Mouse (Mus musculus) forebrain, embryonic 10.5 days (tissue): ENCODE measurements at regions not wholly inside any gene's neighbourhood (a gene's known extent, or its start where the extent isn't known, plus 50 kb on each side); places are given as distances from the start of the nearest gene placed in this dataset.

Experiments
- DNase-seq: peaks from one replicate; pipeline ENCODE4 v3.0.0-alpha.2; 2017; ENCODE audit warnings: low spot score; ENCODE audit errors: extremely low spot score
- H3K27ac ChIP-seq: fragments of 300-500 bp; sonication (generic); 2 replicates; pipeline ENCODE4 v1.5.1; 2016; ENCODE audit warnings: mild to moderate bottlenecking
- H3K27me3 ChIP-seq: fragments of 300-500 bp; sonication (generic); 2 replicates; pipeline ENCODE4 v1.6.1; 2016; ENCODE audit warnings: mild to moderate bottlenecking; ENCODE audit not compliant: poor library complexity, severe bottlenecking
- H3K36me3 ChIP-seq: fragments of 300-500 bp; sonication (generic); replicated peaks from 2 replicates; pipeline ENCODE4 v1.6.1; 2016; ENCODE audit warnings: mild to moderate bottlenecking, moderate library complexity
- H3K4me1 ChIP-seq: fragments of 300-500 bp; sonication (generic); 2 replicates; pipeline ENCODE4 v1.6.1; 2016
- H3K4me3 ChIP-seq: fragments of 300-500 bp; sonication (generic); 2 replicates; pipeline ENCODE4 v1.5.1; 2016; ENCODE audit warnings: mild to moderate bottlenecking, moderate library complexity
- H3K9me3 ChIP-seq: fragments of 300-500 bp; sonication (generic); 2 replicates; pipeline ENCODE4 v1.6.1; 2016; ENCODE audit warnings: mild to moderate bottlenecking, moderate library complexity
- WGBS: fragments of 180-500 bp; shearing (Covaris S2); methylation state at CpG from one replicate; pipeline ENCODE4 v1.1.7; 2016; 5-methylcytosine and 5-hydroxymethylcytosine counted together

DNA sequence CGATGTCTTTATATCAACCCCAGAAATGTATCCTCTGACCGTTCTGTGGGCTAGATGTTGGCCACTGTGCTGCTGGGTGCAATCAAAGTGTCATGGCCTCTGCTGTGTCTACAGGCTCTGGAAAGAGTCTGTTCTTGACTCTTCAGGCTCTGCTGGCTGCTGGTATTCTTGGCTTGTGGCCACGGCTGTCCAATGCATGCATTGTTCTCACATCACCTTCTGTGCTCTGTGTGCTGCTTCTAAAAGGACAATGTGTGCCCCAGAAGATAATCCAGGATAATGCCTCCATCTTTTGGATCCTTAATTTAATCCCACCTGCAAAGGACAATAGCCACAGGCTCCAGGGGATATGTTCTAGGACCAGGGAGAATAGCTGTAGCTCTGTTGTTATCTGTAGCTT lies 77.5 kb upstream of the Dapl1 start:
- Histone ChIP-seq H3K27ac (no peak overlapping the region), H3K9me3 (no peaks in the 10 kb centered on the region), H3K27me3 (no peaks in the 10 kb centered on the region), H3K4me3 (no peak overlapping the region), H3K4me1 (peaks cover 9% of the 10 kb centered on the region), H3K36me3 (no peaks in the 10 kb centered on the region)
- 84% methylated on average over 3 of the region's 3 CpGs for WGBS
- no peak for DNase-seq

DNA sequence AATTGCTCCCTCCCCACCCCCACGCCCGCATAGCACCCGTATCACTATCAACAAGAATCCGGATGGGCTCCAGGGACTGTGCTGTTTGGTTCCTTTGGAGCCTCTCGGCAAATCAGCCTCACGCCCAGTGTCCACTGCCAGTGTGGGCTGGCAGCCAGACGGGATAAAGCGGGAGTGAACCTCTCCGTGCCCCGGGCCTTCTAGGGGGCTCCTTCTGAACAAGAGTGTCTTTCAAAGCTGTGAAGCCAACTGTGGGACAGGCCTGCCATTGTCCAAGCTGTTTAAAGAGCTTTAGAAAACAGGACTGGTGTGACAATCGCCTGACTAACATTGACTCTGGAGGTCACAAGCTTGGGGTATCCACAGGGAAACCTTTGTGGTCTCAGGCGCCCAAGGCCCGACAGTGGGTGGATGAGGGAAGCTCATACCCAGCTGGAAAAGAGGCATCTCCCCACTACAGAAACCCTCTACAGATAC lies 76.9 kb upstream of the Dapl1 start:
- DNase-seq = no peak
- Histone ChIP-seq H3K4me1 (peaks cover 9% of the 10 kb centered on the region), H3K36me3 (no peaks in the 10 kb centered on the region), H3K9me3 (0 out of 2 replicates have a peak, but pooled peaks cover 2% of the 10 kb centered on the region), H3K27ac (peak overlapping the region; percentile 36; the same call in 1 of the 2 replicates), H3K27me3 (no peaks in the 10 kb centered on the region), H3K4me3 (no peak overlapping the region)
- WGBS = 68% methylated on average over 13 of the region's 13 CpGs

DNA sequence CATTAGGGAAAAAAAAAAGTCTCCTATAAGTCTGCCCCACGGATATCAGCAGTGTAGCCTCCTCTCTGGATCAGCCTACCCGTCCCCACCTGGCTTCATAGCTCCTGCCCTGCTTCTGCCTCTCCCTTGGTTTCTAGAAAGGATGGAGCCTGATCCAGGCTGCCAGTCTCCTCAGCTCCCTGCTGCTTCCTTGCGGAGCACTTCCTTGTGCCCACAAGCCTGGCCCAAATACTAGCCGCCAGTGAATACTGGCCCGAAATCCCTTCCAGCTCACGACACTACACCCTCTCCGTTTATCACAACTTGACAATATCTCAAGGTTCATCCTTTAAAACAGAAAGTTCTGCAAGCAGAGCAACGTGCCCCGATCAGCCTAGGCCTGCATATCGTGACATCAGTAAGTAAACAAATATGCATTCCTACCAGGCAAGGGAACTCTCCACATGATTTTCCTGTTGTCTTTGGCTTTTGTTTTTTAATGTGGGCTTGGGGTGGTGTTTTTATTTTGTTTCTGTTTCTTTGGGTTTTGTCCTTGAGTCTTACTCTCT lies 76.3 kb upstream of the Dapl1 start:
- H3K4me3 ChIP-seq = no peak overlapping the region
- H3K27ac ChIP-seq = 0 out of 2 replicates have a peak overlapping the region, but pooled peaks have one; percentile 25
- WGBS = 82% methylated on average over 10 of the region's 10 CpGs
- H3K4me1 ChIP-seq = peaks cover 9% of the 10 kb centered on the region
- 0 out of 2 replicates have a peak, but pooled peaks cover 6% of the 10 kb centered on the region for H3K9me3 ChIP-seq
- no peaks in the 10 kb centered on the region for H3K27me3 ChIP-seq
- DNase-seq = no peak
- H3K36me3 ChIP-seq = no peaks in the 10 kb centered on the region

DNA sequence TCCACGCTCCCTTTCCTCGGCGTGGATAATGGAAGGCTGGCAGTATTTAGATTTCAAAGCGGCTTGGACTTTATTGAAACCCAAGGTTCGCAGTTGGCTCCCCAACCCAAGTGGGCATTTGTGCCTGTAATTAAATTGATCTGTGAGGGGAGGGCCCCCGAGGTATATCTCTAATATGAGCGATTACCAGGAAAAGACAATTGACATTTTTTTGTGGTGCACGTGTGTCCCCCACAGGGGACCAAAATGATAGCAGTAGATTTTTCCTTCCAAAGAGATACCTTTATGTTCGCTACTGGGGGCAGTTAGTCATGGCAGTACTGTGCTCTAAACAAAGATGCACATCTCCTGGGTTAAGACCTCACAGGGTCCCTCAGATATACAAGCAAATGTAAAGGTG lies 69.8 kb upstream of the Dapl1 start:
- H3K27ac ChIP-seq = no peak overlapping the region
- H3K4me3 ChIP-seq = no peak overlapping the region
- no peak for DNase-seq
- no peaks in the 10 kb centered on the region for H3K27me3 ChIP-seq
- 0 out of 2 replicates have a peak, but pooled peaks cover 6% of the 10 kb centered on the region for H3K9me3 ChIP-seq
- no peaks in the 10 kb centered on the region for H3K36me3 ChIP-seq
- peaks cover 23% of the 10 kb centered on the region for H3K4me1 ChIP-seq
- WGBS = 90% methylated on average over 9 of the region's 9 CpGs

DNA sequence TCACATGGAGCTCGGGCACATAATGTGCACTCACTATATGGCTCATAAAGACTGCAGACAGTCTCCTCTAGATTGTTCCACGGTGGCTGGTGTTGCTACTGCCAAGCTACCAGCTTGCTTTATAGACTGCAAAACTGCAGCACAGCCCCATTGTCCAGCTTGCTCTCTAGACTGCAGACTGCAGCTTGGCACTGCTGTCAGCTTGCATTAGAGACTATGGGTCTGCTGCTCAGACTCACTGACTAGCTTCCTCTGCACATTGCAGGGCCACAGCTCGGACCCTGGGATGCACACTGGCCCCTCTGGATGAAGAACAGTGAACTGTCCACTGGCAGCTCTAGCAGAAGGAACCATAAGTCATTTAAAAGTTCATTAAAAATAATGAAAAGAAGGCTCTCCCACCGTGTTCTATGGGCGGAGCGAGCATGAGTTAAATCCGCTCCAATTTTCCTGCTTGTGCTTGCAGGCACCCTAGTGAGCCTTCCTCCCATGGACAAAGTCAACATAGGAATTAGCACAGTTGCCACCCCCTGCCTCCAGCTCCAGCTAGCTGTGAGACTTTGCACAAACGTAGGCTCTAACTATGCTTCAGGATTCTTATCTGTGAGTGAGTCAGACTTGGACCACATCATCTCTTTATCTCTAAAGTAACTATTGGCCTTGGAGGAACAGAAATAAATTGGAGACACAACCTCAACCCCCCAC lies 67.8 kb upstream of the Dapl1 start:
- Histone ChIP-seq H3K4me3 (no peak overlapping the region), H3K27me3 (no peaks in the 10 kb centered on the region), H3K27ac (peak overlapping the region; percentile 57; the same call in 1 of the 2 replicates), H3K9me3 (0 out of 2 replicates have a peak, but pooled peaks cover 6% of the 10 kb centered on the region), H3K36me3 (no peaks in the 10 kb centered on the region), H3K4me1 (peaks cover 23% of the 10 kb centered on the region)
- no peak for DNase-seq
- 65% methylated on average over 8 of the region's 8 CpGs for WGBS

DNA sequence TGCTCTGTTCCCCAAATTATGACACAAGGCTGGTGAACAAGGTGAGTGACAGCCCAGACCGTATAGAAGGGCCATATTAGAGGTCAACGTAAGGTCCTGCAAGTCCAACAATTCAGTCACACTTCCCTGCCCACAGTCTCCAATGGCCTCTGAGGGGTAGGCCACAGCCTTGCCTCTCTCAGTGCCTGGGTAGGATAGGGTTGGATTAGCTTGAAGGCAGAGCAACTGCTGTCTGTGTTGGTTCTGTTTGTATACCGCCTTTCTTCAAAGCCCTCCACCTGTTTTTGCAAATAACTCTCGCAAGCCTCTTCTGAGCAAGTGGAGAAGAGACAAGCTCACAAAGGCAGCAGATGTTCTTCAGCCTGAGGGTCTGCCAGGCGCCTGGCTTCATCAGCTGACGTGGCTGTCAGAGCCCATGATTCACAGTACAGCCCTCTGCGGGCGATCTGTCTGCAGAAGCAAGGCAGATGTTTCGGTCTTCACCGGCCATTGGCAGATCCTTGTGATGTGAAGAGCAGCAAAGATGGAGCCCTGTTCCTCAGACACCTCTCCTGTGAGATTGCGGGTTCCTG lies 67.0 kb upstream of the Dapl1 start:
- Histone ChIP-seq H3K27ac (no peak overlapping the region), H3K36me3 (no peaks in the 10 kb centered on the region), H3K27me3 (no peaks in the 10 kb centered on the region), H3K4me1 (peaks cover 25% of the 10 kb centered on the region), H3K9me3 (0 out of 2 replicates have a peak, but pooled peaks cover 5% of the 10 kb centered on the region), H3K4me3 (no peak overlapping the region)
- WGBS = 88% methylated on average over 11 of the region's 11 CpGs
- no peak for DNase-seq

DNA sequence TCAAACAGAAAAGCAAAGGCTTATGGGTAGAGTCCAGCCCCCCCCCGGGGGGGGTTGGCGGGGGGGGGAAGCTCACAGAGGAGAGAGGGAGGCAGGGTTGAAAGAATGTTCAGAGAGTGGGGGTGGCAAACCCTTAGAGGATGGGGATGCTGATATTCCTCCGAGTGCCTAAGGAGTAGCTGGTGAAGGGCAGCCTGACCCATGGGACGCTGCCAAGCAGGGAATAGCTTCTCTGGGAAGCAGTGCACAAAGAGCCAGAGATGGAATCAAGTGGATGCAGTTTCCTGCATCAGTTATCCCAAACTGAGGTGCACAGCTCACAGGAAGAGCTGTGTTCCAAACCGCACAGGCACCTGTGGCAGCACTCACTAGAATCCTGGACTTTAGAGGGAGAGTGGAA lies 64.0 kb upstream of the Dapl1 start:
- H3K36me3 ChIP-seq = no peaks in the 10 kb centered on the region
- H3K27me3 ChIP-seq = no peaks in the 10 kb centered on the region
- 70% methylated on average over 5 of the region's 5 CpGs for WGBS
- DNase-seq = no peak
- H3K27ac ChIP-seq = no peak overlapping the region
- H3K9me3 ChIP-seq = no peaks in the 10 kb centered on the region
- no peak overlapping the region for H3K4me3 ChIP-seq
- peaks cover 24% of the 10 kb centered on the region for H3K4me1 ChIP-seq

DNA sequence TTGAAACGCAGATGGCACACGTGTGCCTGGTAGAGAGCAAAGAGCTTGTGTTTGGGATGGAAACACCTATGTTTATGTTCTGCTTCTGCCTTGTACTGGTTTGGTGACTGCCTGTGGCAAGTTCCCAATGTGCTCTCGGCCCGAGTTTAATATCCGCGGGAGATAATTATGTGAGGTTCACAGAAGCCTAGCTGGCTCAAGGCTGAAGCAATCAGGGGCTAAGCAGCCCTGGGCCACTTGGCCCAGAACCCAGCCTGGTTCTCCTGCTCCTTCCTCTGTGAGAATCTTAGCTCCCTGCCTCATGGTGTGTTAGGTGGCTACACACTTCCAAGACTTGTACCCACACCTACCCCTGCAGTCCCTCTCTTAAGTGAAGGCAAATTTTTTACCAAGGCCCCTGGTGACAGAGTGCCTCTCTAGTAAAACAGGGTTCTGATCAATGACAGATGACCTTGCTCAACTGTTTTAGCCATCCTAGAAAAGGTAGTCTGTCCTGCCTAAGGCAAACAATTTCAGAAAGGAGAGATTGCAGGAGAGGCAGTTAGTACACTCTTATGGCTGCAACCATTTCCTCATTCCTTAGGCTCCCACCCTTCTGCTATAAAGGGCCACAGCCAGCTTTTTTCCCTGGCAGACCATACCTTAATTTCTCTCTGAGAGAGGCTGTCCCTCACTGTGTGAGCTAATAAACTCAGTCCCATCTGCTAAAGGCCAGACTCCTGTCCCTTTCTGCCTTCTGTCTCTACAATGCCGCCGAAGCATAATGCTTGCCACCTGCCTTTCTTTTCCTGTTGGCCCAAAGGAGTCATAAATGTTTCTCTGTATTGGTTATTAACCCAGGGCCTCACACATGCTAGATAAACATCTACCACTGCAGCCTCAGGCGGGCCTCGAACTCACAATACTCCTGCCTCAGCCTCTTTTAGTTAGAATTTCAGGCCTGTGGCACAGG lies 61.9 kb upstream of the Dapl1 start:
- H3K9me3 ChIP-seq = no peaks in the 10 kb centered on the region
- WGBS = 86% methylated on average over 10 of the region's 10 CpGs
- no peaks in the 10 kb centered on the region for H3K27me3 ChIP-seq
- no peaks in the 10 kb centered on the region for H3K36me3 ChIP-seq
- H3K4me1 ChIP-seq = 0 out of 2 replicates have a peak, but pooled peaks cover 6% of the 10 kb centered on the region
- DNase-seq = no peak
- no peak overlapping the region for H3K4me3 ChIP-seq
- H3K27ac ChIP-seq = no peak overlapping the region

DNA sequence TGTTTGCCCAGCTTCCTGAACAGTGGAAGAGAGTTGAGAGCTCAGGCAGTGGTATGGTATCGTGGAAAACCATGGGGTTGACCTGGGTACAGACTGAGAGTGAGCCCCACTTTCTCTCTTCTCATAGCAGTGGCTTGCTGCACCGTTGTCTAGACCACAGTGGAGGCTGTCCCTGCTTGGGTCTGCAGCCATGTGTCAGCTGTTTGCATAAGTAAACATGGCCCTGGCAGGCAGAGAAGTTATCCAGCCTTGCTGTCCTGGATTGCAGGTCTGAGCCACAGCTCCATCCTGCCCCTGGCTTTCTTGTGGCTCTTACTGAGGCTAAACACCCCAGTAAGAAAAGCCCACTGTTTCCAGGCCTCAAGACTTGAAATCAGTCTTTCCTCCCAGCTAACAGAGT lies 60.2 kb upstream of the Dapl1 start:
- Histone ChIP-seq H3K27ac (no peak overlapping the region), H3K4me1 (0 out of 2 replicates have a peak, but pooled peaks cover 5% of the 10 kb centered on the region), H3K27me3 (no peaks in the 10 kb centered on the region), H3K36me3 (no peaks in the 10 kb centered on the region), H3K4me3 (no peak overlapping the region), H3K9me3 (no peaks in the 10 kb centered on the region)
- WGBS = 84% methylated on average over 2 of the region's 2 CpGs
- no peak for DNase-seq

DNA sequence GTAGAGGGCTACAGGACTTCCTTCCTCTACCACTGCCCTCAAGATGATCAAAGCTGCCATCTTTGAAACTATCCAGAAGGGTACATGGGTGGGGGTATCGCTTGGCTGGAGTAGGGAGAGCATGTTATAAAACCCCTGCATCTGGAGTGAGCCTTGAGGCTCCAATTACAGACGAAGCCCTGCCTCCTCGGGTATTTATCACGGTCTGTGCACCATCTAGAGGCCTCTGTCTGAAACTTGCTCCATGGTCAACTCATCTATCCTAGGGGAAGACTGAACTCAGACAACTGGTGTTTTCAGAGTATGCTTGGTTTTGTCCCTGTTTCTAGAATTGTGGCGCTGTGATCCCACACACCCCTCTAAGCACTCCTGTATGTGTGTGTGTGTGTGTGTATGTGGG lies 59.7 kb upstream of the Dapl1 start:
- 67% methylated on average over 5 of the region's 5 CpGs for WGBS
- H3K27me3 ChIP-seq = no peaks in the 10 kb centered on the region
- no peaks in the 10 kb centered on the region for H3K9me3 ChIP-seq
- H3K36me3 ChIP-seq = no peaks in the 10 kb centered on the region
- H3K27ac ChIP-seq = no peak overlapping the region
- DNase-seq = no peak
- 0 out of 2 replicates have a peak, but pooled peaks cover 5% of the 10 kb centered on the region for H3K4me1 ChIP-seq
- H3K4me3 ChIP-seq = no peak overlapping the region

DNA sequence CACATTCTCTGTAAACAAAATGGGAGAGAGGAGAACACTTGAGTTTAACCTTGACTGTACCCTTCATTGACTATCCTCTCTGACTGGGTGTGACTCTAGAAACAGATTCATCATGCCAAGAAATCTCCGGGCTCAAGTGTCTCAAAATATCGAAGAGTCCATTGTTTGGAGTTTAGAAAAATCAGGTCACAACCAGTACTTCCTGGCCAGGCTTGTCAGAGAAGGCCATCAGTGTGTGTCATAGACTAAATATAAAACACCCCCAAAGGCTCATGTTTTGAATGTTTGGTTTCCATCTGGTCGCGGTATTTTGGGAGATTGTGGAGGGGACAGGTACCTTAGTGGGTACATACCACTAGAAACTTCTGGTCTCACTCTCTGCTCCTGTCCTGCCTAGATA lies 58.6 kb upstream of the Dapl1 start:
- H3K4me3 ChIP-seq = no peak overlapping the region
- no peak overlapping the region for H3K27ac ChIP-seq
- no peaks in the 10 kb centered on the region for H3K27me3 ChIP-seq
- DNase-seq = no peak
- H3K4me1 ChIP-seq = 0 out of 2 replicates have a peak, but pooled peaks cover 5% of the 10 kb centered on the region
- no peaks in the 10 kb centered on the region for H3K9me3 ChIP-seq
- no peaks in the 10 kb centered on the region for H3K36me3 ChIP-seq
- 95% methylated on average over 4 of the region's 4 CpGs for WGBS

DNA sequence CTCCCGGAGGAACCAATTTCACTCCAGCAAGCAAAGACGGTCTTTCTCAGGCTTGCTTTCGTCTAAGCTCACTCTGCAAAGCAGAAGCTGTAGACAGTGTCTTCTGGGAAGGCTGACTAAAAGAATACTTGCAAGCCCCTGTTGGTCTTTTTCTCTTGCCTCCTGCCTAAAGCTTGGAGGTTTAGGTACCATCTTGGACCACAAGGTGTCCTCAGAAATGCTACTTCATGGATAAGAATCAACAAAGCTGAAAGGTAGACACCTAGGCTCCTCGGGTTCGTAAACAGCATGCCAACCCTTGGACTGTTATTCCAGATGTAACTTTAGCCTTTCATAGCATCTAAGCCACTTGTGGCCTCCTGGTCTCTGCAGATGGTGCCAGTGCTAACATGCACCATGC lies 53.0 kb upstream of the Dapl1 start:
- Histone ChIP-seq H3K4me3 (no peak overlapping the region), H3K27ac (no peak overlapping the region), H3K4me1 (no peaks in the 10 kb centered on the region), H3K36me3 (no peaks in the 10 kb centered on the region), H3K27me3 (no peaks in the 10 kb centered on the region), H3K9me3 (no peaks in the 10 kb centered on the region)
- DNase-seq = no peak
- WGBS = 89% methylated on average over 5 of the region's 5 CpGs
